Mouse (Mus musculus) stomach, postnatal 0 days (tissue): Measurements from ENCODE around the gene Zkscan5. TPM values are rescaled to one million over a fixed set of nuclear protein-coding genes. Genes with fewer than 3 reads are reported as not detected.

ENCODE experiments used
- ATAC-seq: fragments of 200-750 bp; cut with Nextera tagmentation; 2 replicates; pipeline ENCODE4 v1.8.0; 2017; ENCODE audit not compliant: low FRiP score, low TSS enrichment
- DNase-seq: peaks from one replicate; pipeline ENCODE4 v3.0.0-alpha.2; 2016; ENCODE audit warnings: low spot score
- H3K27ac ChIP-seq: fragments of 300-500 bp; sonication (generic); replicated peaks from 2 replicates; pipeline ENCODE4 v1.5.1; 2014; ENCODE audit warnings: mild to moderate bottlenecking, control low read depth
- H3K27me3 ChIP-seq: fragments of 300-500 bp; sonication (generic); 2 replicates; pipeline ENCODE4 v1.6.1; 2014; ENCODE audit warnings: low read length; ENCODE audit not compliant: control insufficient read depth, insufficient read depth
- H3K36me3 ChIP-seq: fragments of 300-500 bp; sonication (generic); 2 replicates; pipeline ENCODE4 v1.6.1; 2014; ENCODE audit warnings: low read length, mixed read lengths; ENCODE audit not compliant: control insufficient read depth, insufficient read depth
- H3K4me1 ChIP-seq: fragments of 300-500 bp; sonication (generic); replicated peaks from 2 replicates; pipeline ENCODE4 v1.6.1; 2014; ENCODE audit warnings: antibody characterized with exemption; ENCODE audit not compliant: control insufficient read depth, insufficient read depth
- H3K4me2 ChIP-seq: fragments of 300-500 bp; sonication (generic); replicated peaks from 2 replicates; pipeline ENCODE4 v1.6.1; 2014; ENCODE audit warnings: low read depth, mild to moderate bottlenecking, control low read depth, moderate library complexity
- H3K4me3 ChIP-seq: fragments of 300-500 bp; sonication (generic); 2 replicates; pipeline ENCODE4 v1.5.1; 2014; ENCODE audit warnings: low read depth, low read length, control low read depth
- H3K9ac ChIP-seq: fragments of 300-500 bp; sonication (generic); 2 replicates; pipeline ENCODE4 v1.6.1; 2014; ENCODE audit warnings: mild to moderate bottlenecking, low read length, control low read depth, mixed read lengths
- H3K9me3 ChIP-seq: fragments of 300-500 bp; sonication (generic); 2 replicates; pipeline ENCODE4 v1.6.1; 2016; ENCODE audit warnings: low read length; ENCODE audit not compliant: control insufficient read depth
- CTCF ChIP-seq: IDR thresholded peaks from 2 replicates; pipeline ENCODE4 v1.5.1; 2016; ENCODE audit warnings: antibody characterized with exemption, low read depth, mild to moderate bottlenecking, moderate library complexity
- EP300 ChIP-seq: optimal IDR thresholded peaks from 2 replicates; pipeline ENCODE3; 2016; ENCODE audit warnings: antibody characterized with exemption
- WGBS: fragments of 180-500 bp; shearing (Covaris S2); extraction: QIAGEN DNeasy Blood & Tissue Kit; methylation state at CpG from one replicate; pipeline ENCODE4 v1.1.7; 2014; 5-methylcytosine and 5-hydroxymethylcytosine counted together
- polyA plus RNA-seq: library from polyadenylated mRNA; unstranded; fragments of >200 nt; fragmentation: Nextera tagmentation; extraction: Ambion mirVana; gene quantifications from 2 replicates; pipeline ENCODE4 v1.2.1, GENCODE M21; 2015

Zkscan5 gene
- polyA plus RNA-seq: 4.6 and 5.0 TPM in 2 replicates

DNA sequence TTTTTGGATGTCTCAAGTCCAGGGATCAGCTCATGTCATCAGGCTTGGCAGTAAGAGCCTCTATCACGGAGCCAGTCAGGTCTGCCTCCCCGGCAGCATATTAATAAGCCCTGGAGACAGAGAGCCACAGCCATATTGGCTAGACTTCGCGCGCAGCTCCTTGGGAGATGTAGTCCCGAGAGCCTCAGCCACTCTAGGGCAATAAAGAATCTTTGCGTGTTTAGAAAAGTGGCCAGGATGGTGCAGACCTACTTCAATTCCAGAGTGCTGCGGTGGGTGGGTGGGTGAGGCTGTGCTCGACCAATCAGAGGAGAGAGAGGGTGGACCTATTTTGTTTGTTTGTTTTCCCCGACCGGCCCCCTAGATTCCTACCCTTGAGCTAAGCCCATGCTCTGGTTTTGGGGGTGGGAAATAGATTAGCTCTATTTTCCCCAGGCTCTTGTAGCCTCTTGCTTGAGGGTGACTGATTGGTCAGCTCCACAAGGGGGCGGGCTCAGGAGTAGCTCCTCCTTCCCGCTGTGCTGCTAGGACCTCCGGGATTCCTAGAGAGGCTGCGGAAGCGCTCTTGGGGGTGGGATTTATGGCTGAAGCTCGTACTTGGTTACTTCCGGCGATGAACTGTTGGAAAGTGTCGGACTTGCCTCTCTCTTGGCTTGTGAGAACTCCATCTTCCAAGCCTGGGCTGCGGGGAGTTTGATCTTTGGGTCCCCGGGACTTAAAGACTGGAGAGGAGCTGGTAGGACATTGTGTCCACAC, at the start of gene Zkscan5:
Zkscan5 (plus strand) TSS at position 627 of the 756 bp plus-strand sequence.
- Histone ChIP-seq H3K27me3 (no peaks in the 10 kb centered on the region), H3K36me3 (no peaks in the 10 kb centered on the region), H3K4me1 (peaks cover 4% of the 10 kb centered on the region; the same call in 1 of the 2 replicates), H3K4me3 (peak within 1 kb of the TSS; percentile 62), H3K4me2 (peak within 1 kb of the TSS; percentile 56), H3K27ac (peak within 1 kb of the TSS; percentile 89), H3K9ac (peak within 1 kb of the TSS; percentile 61), H3K9me3 (no peaks in the 10 kb centered on the region)
- TF ChIP-seq CTCF: peak; percentile 41
- no peak for TF ChIP-seq EP300
- ATAC-seq (peak; percentile 97), DNase-seq (peak; percentile 98)
- 0% methylated on average over 22 of the region's 22 CpGs for WGBS

DNA sequence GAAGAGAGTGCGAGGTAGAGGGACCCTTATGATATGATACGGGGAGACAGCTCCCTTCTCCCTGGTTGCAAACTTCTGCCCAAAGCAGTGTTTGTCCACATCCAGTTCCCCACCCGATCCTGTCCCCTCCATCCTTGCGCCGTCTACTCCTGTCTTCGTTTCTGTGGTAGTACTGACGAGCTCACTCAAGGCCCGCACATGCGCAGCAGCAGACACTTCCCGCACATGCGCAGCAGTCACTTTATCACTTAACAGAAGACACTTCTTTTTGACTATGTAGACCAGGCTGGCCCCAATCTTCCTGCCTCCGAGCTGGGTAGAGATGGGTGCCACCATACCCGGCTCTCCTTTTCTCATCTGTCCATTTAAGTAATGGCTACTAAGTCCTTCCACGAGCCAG, 43.0 kb upstream of the Zkscan5 start:
- DNase-seq: no peak
- TF ChIP-seq CTCF (no peak), EP300 (no peak)
- Histone ChIP-seq H3K4me3 (no peak overlapping the region), H3K27ac (no peak overlapping the region), H3K36me3 (peaks cover 28% of the 10 kb centered on the region), H3K9ac (no peak overlapping the region), H3K4me1 (no peaks in the 10 kb centered on the region), H3K4me2 (no peak overlapping the region), H3K27me3 (no peaks in the 10 kb centered on the region), H3K9me3 (no peaks in the 10 kb centered on the region)
- 94% methylated on average over 14 of the region's 14 CpGs for WGBS
- ATAC-seq: no peak

DNA sequence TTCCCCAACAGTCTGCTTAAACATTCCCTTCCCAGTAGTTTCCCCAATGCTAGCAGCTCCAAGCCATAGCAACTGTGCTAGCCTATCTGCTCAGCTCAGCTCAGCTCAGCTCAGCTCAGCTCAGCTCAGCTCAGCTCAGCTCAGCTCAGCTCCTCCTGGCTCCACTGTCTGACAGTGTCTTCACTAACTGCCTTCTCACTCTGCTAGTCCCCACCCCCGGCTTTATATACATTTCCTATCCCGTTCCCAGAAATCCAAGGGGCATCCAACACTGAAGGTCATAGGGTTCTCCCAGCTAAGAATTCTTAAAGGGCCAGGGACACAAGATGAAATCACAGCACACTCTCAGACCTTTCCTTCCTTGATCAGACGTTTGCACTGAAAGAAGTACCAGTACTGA, 39.7 kb upstream of the Zkscan5 start:
- H3K27ac ChIP-seq: no peak overlapping the region
- 0 out of 2 replicates have a peak, but pooled peaks cover 5% of the 10 kb centered on the region for H3K4me1 ChIP-seq
- H3K9me3 ChIP-seq: no peaks in the 10 kb centered on the region
- 29% methylated on average over 3 of the region's 3 CpGs for whole genome bisulfite sequencing
- H3K27me3 ChIP-seq: no peaks in the 10 kb centered on the region
- H3K36me3 ChIP-seq: peaks cover 12% of the 10 kb centered on the region
- H3K4me2 ChIP-seq: no peak overlapping the region
- no peak for TF ChIP-seq EP300
- no peak for TF ChIP-seq CTCF
- no peak for DNase-seq
- H3K4me3 ChIP-seq: no peak overlapping the region
- ATAC-seq: no peak
- H3K9ac ChIP-seq: 0 out of 2 replicates have a peak overlapping the region, but pooled peaks have one; percentile 18

- ATAC-seq (no peak), DNase-seq (no peak)
- Histone ChIP-seq H3K9me3 (no peaks in the 10 kb centered on the region), H3K27ac (no peak overlapping the region), H3K27me3 (no peaks in the 10 kb centered on the region), H3K9ac (0 out of 2 replicates have a peak overlapping the region, but pooled peaks have one; percentile 18), H3K4me2 (no peak overlapping the region), H3K4me3 (no peak overlapping the region), H3K4me1 (0 out of 2 replicates have a peak, but pooled peaks cover 5% of the 10 kb centered on the region), H3K36me3 (peaks cover 9% of the 10 kb centered on the region)
- 83% methylated on average over 15 of the region's 15 CpGs for WGBS
- TF ChIP-seq CTCF (no peak), EP300 (no peak)
Observed at GRCm38 (mm10) chr5:145165184-145165583, 39.2 kb upstream of the Zkscan5 start.

- TF ChIP-seq EP300 (no peak), CTCF (no peak)
- peak within 1 kb of the TSS; percentile 98 for H3K9ac ChIP-seq
- under 1% methylated on average over 49 of the region's 51 CpGs for WGBS
Observed at GRCm38 (mm10) chr5:145166536-145167305, 37.6 kb upstream of the Zkscan5 start, which contains the start of the genes Ptcd1 and Cpsf4. Gene Ptcd1, minus strand, starts transcription at chr5:145167108. Gene Cpsf4, plus strand, starts transcription at chr5:145167213.

More at GRCm38 (mm10) chr5:145166536-145167305, 37.6 kb upstream of the Zkscan5 start, which contains the start of the genes Ptcd1 and Cpsf4:
- ATAC-seq: peak; percentile 96
- DNase-seq: peak; percentile 99
- Histone ChIP-seq H3K27me3 (no peaks in the 10 kb centered on the region), H3K9me3 (no peaks in the 10 kb centered on the region), H3K4me1 (0 out of 2 replicates have a peak, but pooled peaks cover 5% of the 10 kb centered on the region), H3K4me2 (peak within 1 kb of the TSS; percentile 86), H3K4me3 (peak within 1 kb of the TSS; percentile 93), H3K36me3 (peaks cover under 1% of the 10 kb centered on the region; the same call in 1 of the 2 replicates), H3K27ac (peak within 1 kb of the TSS; percentile 88)
